In the genomic region with DNA sequence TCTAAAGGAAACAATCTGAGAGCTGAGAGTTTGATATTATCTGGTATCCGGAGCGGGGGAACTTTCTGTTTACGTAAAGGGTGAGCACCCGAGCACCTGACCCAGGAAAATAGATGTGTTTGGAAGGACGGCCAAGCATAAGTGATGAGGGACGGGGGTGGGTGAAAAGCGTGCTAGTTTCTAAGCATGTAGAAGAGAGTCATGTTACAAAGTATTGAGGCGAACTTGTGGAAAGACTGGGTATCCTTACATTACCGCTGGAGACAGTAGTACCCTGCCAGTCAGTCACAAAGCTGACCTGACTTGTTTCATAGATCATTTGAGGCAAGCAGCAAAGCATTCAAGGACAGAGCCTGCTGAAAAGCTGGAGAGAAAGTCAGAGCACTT, we compare ENCODE assay signal across 8 mouse cellular contexts. TPM values are rescaled to one million over a fixed set of nuclear protein-coding genes. Genes with fewer than 3 reads are reported as not detected.
DNase-seq lines count a peak whose midpoint lies in the region; ATAC-seq lines count a peak whose summit lies in the region.

No protein-coding gene starts in this region.

- H3K36me3 ChIP-seq in heart, embryonic 15.5 days: 0 out of 2 replicates have a peak, but pooled peaks cover 9% of the 10 kb centered on the region
- no peaks in the 10 kb centered on the region for H3K36me3 ChIP-seq in hindbrain, embryonic 11.5 days (ENCODE audit: control insufficient read depth, insufficient read depth, low read length)
- no peaks in the 10 kb centered on the region for H3K36me3 ChIP-seq in midbrain, embryonic 11.5 days (ENCODE audit: control insufficient read depth, insufficient read depth, low read length)

- no peaks in the 10 kb centered on the region for H3K9me3 ChIP-seq in heart, embryonic 15.5 days (replicated peaks)
- no peaks in the 10 kb centered on the region for H3K9me3 ChIP-seq in hindbrain, embryonic 11.5 days (ENCODE audit: control insufficient read depth, low read length)
- H3K9me3 ChIP-seq in midbrain, embryonic 11.5 days (ENCODE audit: control insufficient read depth, low read length): no peaks in the 10 kb centered on the region

- H3K27ac ChIP-seq in heart, embryonic 15.5 days: peak overlapping the region; percentile 96
- peak overlapping the region; percentile 96 for H3K27ac ChIP-seq in hindbrain, embryonic 11.5 days (ENCODE audit: low read depth, low read length)
- peak overlapping the region; percentile 95; the same call in 1 of the 2 replicates for H3K27ac ChIP-seq in midbrain, embryonic 11.5 days (ENCODE audit: low read depth, low read length)

- peak overlapping the region; percentile 71 for H3K4me2 ChIP-seq in heart, embryonic 15.5 days
- H3K4me2 ChIP-seq in hindbrain, embryonic 11.5 days (replicated peaks; ENCODE audit: low read depth, low read length): peak overlapping the region; percentile 81
- peak overlapping the region; percentile 60 for H3K4me2 ChIP-seq in midbrain, embryonic 11.5 days

- WGBS in heart, embryonic 15.5 days: 0% methylated on average over 9 of the region's 9 CpGs
- under 1% methylated on average over 9 of the region's 9 CpGs for WGBS in hindbrain, embryonic 11.5 days
- under 1% methylated on average over 9 of the region's 9 CpGs for WGBS in midbrain, embryonic 11.5 days

- H3K27me3 ChIP-seq in heart, embryonic 15.5 days: no peaks in the 10 kb centered on the region
- no peaks in the 10 kb centered on the region for H3K27me3 ChIP-seq in hindbrain, embryonic 11.5 days (ENCODE audit: control insufficient read depth, insufficient read depth, low read length)
- H3K27me3 ChIP-seq in midbrain, embryonic 11.5 days (ENCODE audit: control insufficient read depth, insufficient read depth, low read length): no peaks in the 10 kb centered on the region

- DNase-seq in heart, postnatal 36 days: no peak
- DNase-seq in MN1 (ENCODE audit: low spot score): peak; percentile 28
- no peak for DNase-seq in hindbrain, embryonic 11.5 days (ENCODE audit: low spot score)
- DNase-seq in midbrain, embryonic 11.5 days (ENCODE audit: low spot score, missing footprints): no peak
- DNase-seq in natural killer cell, adult 2 months (ENCODE audit: low spot score in 2 of 2): no peak
- DNase-seq in kidney, adult 9 months: no peak

- intact Hi-C loops in heart, postnatal 36 days (cut with DNase I): loop anchor here (2.0 to 10.0 kb wide), 2 partner anchors 208 to 678 kb away; partner anchors contain the start of genes 1300017J02Rik, Ryk and Topbp1

- H3K9ac ChIP-seq in heart, embryonic 15.5 days: peak overlapping the region; percentile 98
- peak overlapping the region; percentile 99 for H3K9ac ChIP-seq in hindbrain, embryonic 11.5 days (ENCODE audit: low read depth, low read length)
- H3K9ac ChIP-seq in midbrain, embryonic 11.5 days (ENCODE audit: low read length): peak overlapping the region; percentile 99

- peaks cover 23% of the 10 kb centered on the region for H3K4me1 ChIP-seq in heart, embryonic 15.5 days (replicated peaks)
- peaks cover 3% of the 10 kb centered on the region; the same call in 1 of the 2 replicates for H3K4me1 ChIP-seq in hindbrain, embryonic 11.5 days (replicated peaks; ENCODE audit: control insufficient read depth, insufficient read depth, low read length)
- H3K4me1 ChIP-seq in midbrain, embryonic 11.5 days (ENCODE audit: control insufficient read depth, insufficient read depth, low read length): peaks cover 11% of the 10 kb centered on the region; the same call in 1 of the 2 replicates

- ATAC-seq in heart, embryonic 15.5 days (replicated peaks; ENCODE audit: insufficient number of reproducible peaks, insufficient read depth, low FRiP score, low read depth): no peak
- no peak for ATAC-seq in hindbrain, embryonic 11.5 days (ENCODE audit: low FRiP score)
- no peak for ATAC-seq in midbrain, embryonic 11.5 days (ENCODE audit: low FRiP score)
- ATAC-seq in monocyte, adult 5-6 weeks (replicated peaks; ENCODE audit: insufficient number of reproducible peaks, low FRiP score, low TSS enrichment, poor library complexity, severe bottlenecking): no peak

- H3K4me3 ChIP-seq in heart, embryonic 15.5 days: peak overlapping the region; percentile 90
- peak overlapping the region; percentile 85 for H3K4me3 ChIP-seq in hindbrain, embryonic 11.5 days (ENCODE audit: low read depth, low read length)
- H3K4me3 ChIP-seq in midbrain, embryonic 11.5 days (ENCODE audit: low read depth, low read length): peak overlapping the region; percentile 83

RNA-seq across cellular contexts. Expression of gene Cep63, which starts 0.5 kb away (rescaled TPM):
- polyA plus RNA-seq in heart, embryonic 15.5 days (2015; fragmentation: Nextera tagmentation; extraction: Ambion mirVana): 49.5 and 50.2 TPM in 2 replicates
- total RNA-seq in heart, postnatal 36 days (2021): 10 to 100 TPM; 53.0 to 53.1 TPM
- polyA plus RNA-seq in hindbrain, embryonic 11.5 days (2014; fragmentation: Nextera tagmentation; extraction: Ambion mirVana): 55.7 and 57.1 TPM in 2 replicates
- polyA plus RNA-seq in midbrain, embryonic 11.5 days (2014; fragmentation: Nextera tagmentation; extraction: Ambion mirVana): 53.1 and 62.0 TPM in 2 replicates
- 38.0 to 39.8 TPM (median 38.2 TPM) in 3 replicates for total RNA-seq in monocyte, adult 5-6 weeks (2017)

RNA-seq across cellular contexts. Expression of gene Anapc13, which starts 0.7 kb away (rescaled TPM):
- 216 and 286 TPM in 2 replicates for polyA plus RNA-seq in heart, embryonic 15.5 days (2015; fragmentation: Nextera tagmentation; extraction: Ambion mirVana)
- total RNA-seq in heart, postnatal 36 days (2021): 100 to 1,000 TPM; 341 to 347 TPM
- 160 and 165 TPM in 2 replicates for polyA plus RNA-seq in hindbrain, embryonic 11.5 days (2014; fragmentation: Nextera tagmentation; extraction: Ambion mirVana)
- polyA plus RNA-seq in midbrain, embryonic 11.5 days (2014; fragmentation: Nextera tagmentation; extraction: Ambion mirVana): 167 and 182 TPM in 2 replicates
- total RNA-seq in monocyte, adult 5-6 weeks (2017): 61.1 to 104 TPM (median 69.2 TPM) in 3 replicates
